Mouse (Mus musculus): ENCODE measurements at regions not wholly inside any gene's neighbourhood (a gene's known extent, or its start where the extent isn't known, plus 50 kb on each side); places are given as distances from the start of the nearest gene placed in this dataset.

- no peak for TF ChIP-seq EP300 (IDR thresholded peaks at IDR 0.05)
- TF ChIP-seq CTCF (IDR thresholded peaks at IDR 0.05) = no peak
Measured at GRCm38 (mm10) chr1:35978766-35979165, 89.4 kb upstream of the Hs6st1 start.
